Mouse (Mus musculus) embryonic facial prominence, embryonic 12.5 days (tissue): ENCODE data around the gene Arl2. TPM values are rescaled to one million over a fixed set of nuclear protein-coding genes. Genes with fewer than 3 reads are reported as not detected.

Experiments used
- ATAC-seq: fragments of 200-750 bp; cut with Nextera tagmentation; 2 replicates; pipeline ENCODE4 v1.8.0; 2017; ENCODE audit not compliant: insufficient number of reproducible peaks, insufficient read depth, low FRiP score, low TSS enrichment
- H3K27ac ChIP-seq: fragments of 300-500 bp; sonication (generic); 2 replicates; pipeline ENCODE4 v1.5.1; 2016; ENCODE audit warnings: mild to moderate bottlenecking
- H3K27me3 ChIP-seq: fragments of 300-500 bp; sonication (generic); 2 replicates; pipeline ENCODE4 v1.6.1; 2016; ENCODE audit warnings: mild to moderate bottlenecking, moderate library complexity
- H3K36me3 ChIP-seq: fragments of 300-500 bp; sonication (generic); 2 replicates; pipeline ENCODE4 v1.6.1; 2016; ENCODE audit warnings: mild to moderate bottlenecking
- H3K4me1 ChIP-seq: fragments of 300-500 bp; sonication (generic); 2 replicates; pipeline ENCODE4 v1.6.1; 2016
- H3K4me2 ChIP-seq: fragments of 300-500 bp; sonication (generic); replicated peaks from 2 replicates; pipeline ENCODE4 v1.6.1; 2016; ENCODE audit warnings: mild to moderate bottlenecking, moderate library complexity
- H3K4me3 ChIP-seq: fragments of 300-500 bp; sonication (generic); 2 replicates; pipeline ENCODE4 v1.5.1; 2016; ENCODE audit warnings: mild to moderate bottlenecking
- H3K9ac ChIP-seq: fragments of 300-500 bp; sonication (generic); 2 replicates; pipeline ENCODE4 v1.6.1; 2016; ENCODE audit warnings: mild to moderate bottlenecking, moderate library complexity
- H3K9me3 ChIP-seq: fragments of 300-500 bp; sonication (generic); 2 replicates; pipeline ENCODE4 v1.6.1; 2016; ENCODE audit warnings: mild to moderate bottlenecking, moderate library complexity
- WGBS: fragments of 180-500 bp; shearing (Covaris S2); methylation state at CpG from one replicate; pipeline ENCODE4 v1.1.7; 2016; 5-methylcytosine and 5-hydroxymethylcytosine counted together
- polyA plus RNA-seq: library from polyadenylated mRNA; unstranded; fragments of >200 nt; fragmentation: Nextera tagmentation; extraction: Ambion mirVana; gene quantifications from 2 replicates; pipeline ENCODE4 v1.2.1, GENCODE M21; 2016

Arl2 gene
- polyA plus RNA-seq, 1 experiment from 2014 or later: 102 TPM

DNA sequence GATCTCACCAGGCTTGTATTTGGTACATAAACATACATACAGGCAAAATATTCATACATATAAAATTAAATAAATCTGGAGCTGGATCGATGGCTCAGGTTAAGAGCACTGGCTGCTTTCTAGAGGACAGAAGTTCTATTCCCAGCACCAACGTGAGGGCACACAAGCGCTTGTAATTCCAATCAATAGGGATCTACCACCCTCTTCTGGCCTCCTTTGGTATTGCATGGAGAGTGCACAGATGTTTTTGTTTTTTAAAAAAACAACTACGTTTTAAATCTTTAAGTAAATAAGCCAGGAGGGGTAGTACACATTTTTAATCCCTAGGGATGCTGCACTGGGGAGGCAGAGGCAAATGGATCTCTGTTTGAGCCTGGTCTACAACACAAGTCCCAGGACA lies 15.1 kb downstream of the Arl2 start:
- no peak for ATAC-seq
- Histone ChIP-seq H3K9me3 (no peaks in the 10 kb centered on the region), H3K4me3 (no peak overlapping the region), H3K36me3 (0 out of 2 replicates have a peak, but pooled peaks cover under 1% of the 10 kb centered on the region), H3K4me1 (no peaks in the 10 kb centered on the region), H3K4me2 (no peak overlapping the region), H3K9ac (no peak overlapping the region), H3K27ac (no peak overlapping the region), H3K27me3 (no peaks in the 10 kb centered on the region)
- 21% methylated on average over 4 of the region's 4 CpGs for WGBS

DNA sequence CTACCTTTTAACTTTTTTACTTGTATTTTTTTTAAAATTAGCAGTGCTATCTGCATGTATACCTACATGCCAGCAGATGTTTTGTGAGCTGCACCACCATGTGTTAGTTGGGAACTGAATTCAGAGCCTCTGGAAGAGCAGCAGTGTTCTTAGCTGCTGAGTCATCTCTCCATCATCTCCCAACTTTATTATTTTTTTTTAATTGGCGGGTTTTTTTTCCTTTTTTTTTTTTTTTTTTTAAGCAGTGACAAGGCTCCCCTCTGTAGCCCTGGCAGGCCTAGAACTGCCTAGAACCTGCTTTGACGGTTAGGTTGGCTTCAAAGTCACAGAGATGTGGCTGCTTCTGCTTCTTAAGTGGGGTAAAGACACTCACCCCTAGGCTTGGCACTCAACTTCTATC lies 16.4 kb downstream of the Arl2 start:
- ATAC-seq: no peak
- Histone ChIP-seq H3K27me3 (no peaks in the 10 kb centered on the region), H3K36me3 (0 out of 2 replicates have a peak, but pooled peaks cover 6% of the 10 kb centered on the region), H3K4me1 (no peaks in the 10 kb centered on the region), H3K9ac (no peak overlapping the region), H3K4me2 (no peak overlapping the region), H3K27ac (no peak overlapping the region), H3K9me3 (no peaks in the 10 kb centered on the region), H3K4me3 (no peak overlapping the region)
- 82% methylated on average over 2 of the region's 2 CpGs for WGBS

- Histone ChIP-seq H3K4me1 (peaks cover 5% of the 10 kb centered on the region; the same call in 1 of the 2 replicates), H3K9me3 (no peaks in the 10 kb centered on the region), H3K4me3 (no peak overlapping the region), H3K36me3 (0 out of 2 replicates have a peak, but pooled peaks cover 6% of the 10 kb centered on the region), H3K27me3 (no peaks in the 10 kb centered on the region), H3K4me2 (no peak overlapping the region), H3K27ac (peak overlapping the region; percentile 12; the same call in 1 of the 2 replicates), H3K9ac (no peak overlapping the region)
- 42% methylated on average over 8 of the region's 8 CpGs for WGBS
- no peak for ATAC-seq
Measured at GRCm38 (mm10) chr19:6123330-6123729, 18.0 kb downstream of the Arl2 start.

DNA sequence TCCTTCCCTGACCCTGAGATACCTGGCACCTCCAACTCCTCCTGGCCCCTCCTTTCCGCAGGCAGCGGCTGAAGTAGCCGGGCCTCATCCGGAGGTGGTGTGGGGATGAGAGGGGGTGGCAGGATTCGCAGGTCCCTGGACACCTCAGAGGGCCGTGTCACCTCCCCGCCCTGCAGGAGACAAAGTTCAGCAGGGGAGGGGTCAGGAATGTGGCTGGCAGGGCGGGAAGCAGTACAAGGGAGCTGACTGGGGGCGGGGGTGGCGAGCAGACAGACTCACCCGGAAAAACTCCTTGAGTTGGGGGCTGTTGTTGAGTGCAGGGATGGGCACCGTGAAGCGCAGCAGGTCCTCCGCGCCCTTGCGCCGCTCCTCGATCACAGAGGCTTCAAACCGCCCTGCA lies 19.6 kb downstream of the Arl2 start:
- Histone ChIP-seq H3K27me3 (no peaks in the 10 kb centered on the region), H3K4me2 (no peak overlapping the region), H3K4me1 (peaks cover 11% of the 10 kb centered on the region), H3K9ac (no peak overlapping the region), H3K36me3 (0 out of 2 replicates have a peak, but pooled peaks cover 6% of the 10 kb centered on the region), H3K27ac (no peak overlapping the region), H3K9me3 (no peaks in the 10 kb centered on the region), H3K4me3 (no peak overlapping the region)
- no peak for ATAC-seq
- WGBS: 35% methylated on average over 19 of the region's 19 CpGs

GRCm38 (mm10) chr19:6118677-6119185 lies 22.6 kb downstream of the Arl2 start:
- Histone ChIP-seq H3K27me3 (no peaks in the 10 kb centered on the region), H3K4me3 (peak overlapping the region; percentile 86), H3K4me2 (peak overlapping the region; percentile 90), H3K36me3 (peaks cover 33% of the 10 kb centered on the region), H3K9ac (peak overlapping the region; percentile 89), H3K4me1 (peaks cover 15% of the 10 kb centered on the region), H3K9me3 (no peaks in the 10 kb centered on the region), H3K27ac (peak overlapping the region; percentile 97)
- no peak; the same call in 1 of the 2 replicates for ATAC-seq
- WGBS: under 1% methylated on average over 8 of the region's 8 CpGs

- Histone ChIP-seq H3K4me3 (peak within 1 kb of the TSS; percentile 86), H3K9me3 (no peaks in the 10 kb centered on the region), H3K9ac (peak within 1 kb of the TSS; percentile 89), H3K27me3 (no peaks in the 10 kb centered on the region), H3K4me1 (peaks cover 15% of the 10 kb centered on the region), H3K4me2 (peak within 1 kb of the TSS; percentile 90), H3K36me3 (peaks cover 35% of the 10 kb centered on the region), H3K27ac (peak within 1 kb of the TSS; percentile 97)
- peak; percentile 85 for ATAC-seq
- under 1% methylated on average over 77 of the region's 77 CpGs for WGBS
Measured at GRCm38 (mm10) chr19:6117986-6118676, 23.2 kb downstream of the Arl2 start, which contains the start of gene Sac3d1. Sac3d1 (minus strand) TSS chr19:6118650.

DNA sequence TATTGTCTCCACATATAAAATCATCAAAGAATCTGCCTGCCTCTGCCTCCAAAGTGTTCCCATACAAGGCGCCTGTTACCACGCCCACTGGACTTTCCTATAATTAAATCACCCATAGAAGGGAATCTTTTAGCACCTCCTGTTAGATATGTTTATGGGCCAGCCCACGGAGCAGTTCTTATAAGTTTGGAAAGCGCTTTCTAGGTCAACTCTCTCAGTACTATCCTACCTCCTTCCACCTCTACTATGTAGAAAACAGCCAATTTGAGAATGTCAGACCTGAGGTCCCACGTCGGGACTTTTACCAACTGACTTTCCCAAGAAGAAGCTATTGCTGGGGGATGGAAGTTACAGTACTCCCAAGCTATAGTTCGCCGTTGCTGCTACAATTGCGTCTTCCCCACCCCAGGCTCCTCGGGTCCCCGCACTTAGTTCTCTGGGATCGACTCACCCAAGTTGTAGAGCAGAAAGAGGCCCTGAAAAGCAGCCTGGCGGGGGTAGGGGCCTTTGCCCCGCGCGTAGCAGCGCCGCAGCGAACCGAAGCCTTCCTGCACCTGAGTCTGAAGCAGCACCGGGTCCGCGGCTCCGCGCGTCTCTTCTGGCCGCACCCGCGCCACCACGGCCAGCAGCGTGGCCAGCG lies 23.9 kb downstream of the Arl2 start:
- peak overlapping the region; percentile 86 for H3K4me3 ChIP-seq
- H3K9ac ChIP-seq: peak overlapping the region; percentile 89
- ATAC-seq: peak; percentile 24; the same call in 1 of the 2 replicates
- no peaks in the 10 kb centered on the region for H3K27me3 ChIP-seq
- H3K4me1 ChIP-seq: peaks cover 15% of the 10 kb centered on the region
- peak overlapping the region; percentile 90 for H3K4me2 ChIP-seq
- no peaks in the 10 kb centered on the region for H3K9me3 ChIP-seq
- WGBS: 5% methylated on average over 32 of the region's 32 CpGs
- H3K27ac ChIP-seq: peak overlapping the region; percentile 97
- peaks cover 38% of the 10 kb centered on the region for H3K36me3 ChIP-seq

GRCm38 (mm10) chr19:6116113-6116850 lies 25.1 kb downstream of the Arl2 start:
- Histone ChIP-seq H3K4me1 (peaks cover 15% of the 10 kb centered on the region), H3K9ac (no peak overlapping the region), H3K36me3 (peaks cover 38% of the 10 kb centered on the region), H3K9me3 (no peaks in the 10 kb centered on the region), H3K4me2 (peak overlapping the region; percentile 90), H3K27ac (no peak overlapping the region), H3K4me3 (peak overlapping the region; percentile 86), H3K27me3 (no peaks in the 10 kb centered on the region)
- no peak for ATAC-seq
- 90% methylated on average over 15 of the region's 15 CpGs for WGBS

- Histone ChIP-seq H3K4me1 (peaks cover 10% of the 10 kb centered on the region), H3K4me2 (no peak overlapping the region), H3K27ac (no peak overlapping the region), H3K27me3 (no peaks in the 10 kb centered on the region), H3K9ac (no peak overlapping the region), H3K9me3 (no peaks in the 10 kb centered on the region), H3K4me3 (no peak overlapping the region), H3K36me3 (peaks cover 32% of the 10 kb centered on the region)
- ATAC-seq: no peak
- WGBS: 74% methylated on average over 6 of the region's 6 CpGs
Measured at GRCm38 (mm10) chr19:6113116-6113515, 28.2 kb downstream of the Arl2 start.

DNA sequence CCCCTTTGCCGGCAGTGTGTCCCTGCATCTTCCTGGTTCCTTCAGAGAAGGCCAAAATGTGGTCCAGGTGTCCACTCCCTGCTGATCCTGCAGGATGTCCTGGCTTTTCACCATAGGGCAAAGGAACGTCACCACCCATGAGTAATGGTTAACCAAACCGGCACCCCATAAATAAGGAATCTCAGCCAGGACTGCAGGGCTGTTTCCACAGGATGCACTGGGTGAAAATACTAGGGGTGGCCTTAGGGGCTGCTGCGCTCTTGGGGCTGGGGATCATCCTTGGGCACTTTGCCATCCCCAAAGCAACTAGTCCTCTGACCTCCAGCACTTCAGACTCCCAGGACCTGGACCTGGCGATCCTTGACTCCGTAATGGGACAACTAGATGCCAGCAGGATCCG lies 35.8 kb downstream of the Arl2 start, which contains the start of gene Naaladl1:
Naaladl1 (plus strand) TSS at position 197 of the 400 bp plus-strand sequence.
- H3K4me1 ChIP-seq: 0 out of 2 replicates have a peak, but pooled peaks cover 3% of the 10 kb centered on the region
- no peak within 1 kb of the TSS for H3K27ac ChIP-seq
- H3K9me3 ChIP-seq: no peaks in the 10 kb centered on the region
- WGBS: 82% methylated on average over 7 of the region's 7 CpGs
- no peaks in the 10 kb centered on the region for H3K36me3 ChIP-seq
- H3K9ac ChIP-seq: no peak within 1 kb of the TSS
- no peaks in the 10 kb centered on the region for H3K27me3 ChIP-seq
- H3K4me2 ChIP-seq: no peak within 1 kb of the TSS
- H3K4me3 ChIP-seq: no peak within 1 kb of the TSS
- ATAC-seq: no peak

- ATAC-seq: no peak
- Histone ChIP-seq H3K4me3 (no peak overlapping the region), H3K27me3 (no peaks in the 10 kb centered on the region), H3K36me3 (no peaks in the 10 kb centered on the region; the same call in 1 of the 2 replicates), H3K4me2 (no peak overlapping the region), H3K9me3 (no peaks in the 10 kb centered on the region), H3K9ac (no peak overlapping the region), H3K4me1 (0 out of 2 replicates have a peak, but pooled peaks cover 3% of the 10 kb centered on the region), H3K27ac (no peak overlapping the region)
- WGBS: 77% methylated on average over 4 of the region's 4 CpGs
Measured at GRCm38 (mm10) chr19:6104476-6104875, 36.9 kb downstream of the Arl2 start.
